Mouse (Mus musculus) stomach, embryonic 14.5 days (tissue): Measurements from ENCODE around the gene Efhd1. TPM values are rescaled to one million over a fixed set of nuclear protein-coding genes. Genes with fewer than 3 reads are reported as not detected.

ENCODE experiments used
- ATAC-seq: fragments of 200-750 bp; cut with Nextera tagmentation; 2 replicates; pipeline ENCODE4 v1.8.0; 2017; ENCODE audit warnings: low read depth, moderate TSS enrichment; ENCODE audit not compliant: insufficient number of reproducible peaks, insufficient read depth, low FRiP score
- H3K27ac ChIP-seq: fragments of 300-500 bp; sonication (generic); 2 replicates; pipeline ENCODE4 v1.5.1; 2014; ENCODE audit warnings: mild to moderate bottlenecking, low read length, moderate library complexity, mixed read lengths
- H3K27me3 ChIP-seq: fragments of 300-500 bp; sonication (generic); 2 replicates; pipeline ENCODE4 v1.6.1; 2014; ENCODE audit warnings: low read length, control low read depth, mixed read lengths; ENCODE audit not compliant: control insufficient read depth, insufficient read depth
- H3K36me3 ChIP-seq: fragments of 300-500 bp; sonication (generic); 2 replicates; pipeline ENCODE4 v1.6.1; 2014; ENCODE audit warnings: mild to moderate bottlenecking, control low read depth, low read length, moderate library complexity, mixed read lengths; ENCODE audit not compliant: control insufficient read depth, insufficient read depth
- H3K4me1 ChIP-seq: fragments of 300-500 bp; sonication (generic); 2 replicates; pipeline ENCODE4 v1.6.1; 2014; ENCODE audit warnings: low read length, control low read depth, mixed read lengths; ENCODE audit not compliant: control insufficient read depth, insufficient read depth
- H3K4me2 ChIP-seq: fragments of 300-500 bp; sonication (generic); replicated peaks from 2 replicates; pipeline ENCODE4 v1.6.1; 2014; ENCODE audit warnings: low read depth, low read length, control low read depth
- H3K4me3 ChIP-seq: fragments of 300-500 bp; sonication (generic); 2 replicates; pipeline ENCODE4 v1.5.1; 2014; ENCODE audit warnings: low read depth, low read length, control low read depth
- H3K9ac ChIP-seq: fragments of 300-500 bp; sonication (generic); replicated peaks from 2 replicates; pipeline ENCODE4 v1.6.1; 2014; ENCODE audit warnings: low read depth, mild to moderate bottlenecking, control low read depth, low read length, moderate library complexity, mixed read lengths
- H3K9me3 ChIP-seq: fragments of 300-500 bp; sonication (generic); 2 replicates; pipeline ENCODE4 v1.6.1; 2016; ENCODE audit warnings: low read depth, low read length, control low read depth; ENCODE audit not compliant: control insufficient read depth
- WGBS: fragments of 180-500 bp; shearing (Covaris S2); extraction: QIAGEN DNeasy Blood & Tissue Kit; methylation state at CpG from one replicate; pipeline ENCODE4 v1.1.7; 2014; 5-methylcytosine and 5-hydroxymethylcytosine counted together
- polyA plus RNA-seq: library from polyadenylated mRNA; unstranded; fragments of >200 nt; fragmentation: Nextera tagmentation; extraction: Ambion mirVana; gene quantifications from 2 replicates; pipeline ENCODE4 v1.2.1, GENCODE M21; 2014

Efhd1 gene
- polyA plus RNA-seq, 1 experiment from 2014 or later, result 0.14 TPM

GRCm38 (mm10) chr1:87259316-87259715 is 4.8 kb upstream of the Efhd1 start:
- H3K27ac ChIP-seq, result no peak overlapping the region
- H3K36me3 ChIP-seq, result no peaks in the 10 kb centered on the region
- no peak overlapping the region for H3K4me3 ChIP-seq
- ATAC-seq, result no peak
- H3K9ac ChIP-seq, result no peak overlapping the region
- peaks cover 14% of the 10 kb centered on the region for H3K27me3 ChIP-seq
- H3K9me3 ChIP-seq, result no peaks in the 10 kb centered on the region
- no peaks in the 10 kb centered on the region; the same call in 1 of the 2 replicates for H3K4me1 ChIP-seq
- no peak overlapping the region for H3K4me2 ChIP-seq
- 83% methylated on average over 2 of the region's 2 CpGs for WGBS

GRCm38 (mm10) chr1:87263257-87263656 is 906 bp upstream of the Efhd1 start:
- H3K9ac ChIP-seq, result no peak overlapping the region
- no peaks in the 10 kb centered on the region for H3K36me3 ChIP-seq
- no peak overlapping the region for H3K4me3 ChIP-seq
- H3K27me3 ChIP-seq, result peaks cover 37% of the 10 kb centered on the region
- no peak overlapping the region for H3K27ac ChIP-seq
- no peak overlapping the region for H3K4me2 ChIP-seq
- ATAC-seq, result no peak
- no peaks in the 10 kb centered on the region for H3K9me3 ChIP-seq
- peaks cover 7% of the 10 kb centered on the region; the same call in 1 of the 2 replicates for H3K4me1 ChIP-seq
- WGBS, result 8% methylated on average over 9 of the region's 9 CpGs

GRCm38 (mm10) chr1:87263796-87264133 is 398 bp upstream of the Efhd1 start:
- WGBS, result 2% methylated on average over 12 of the region's 12 CpGs
- peaks cover 37% of the 10 kb centered on the region for H3K27me3 ChIP-seq
- peak overlapping the region; percentile 45 for H3K4me3 ChIP-seq
- no peaks in the 10 kb centered on the region for H3K9me3 ChIP-seq
- H3K27ac ChIP-seq, result no peak overlapping the region
- H3K36me3 ChIP-seq, result no peaks in the 10 kb centered on the region
- ATAC-seq, result no peak
- no peak overlapping the region for H3K9ac ChIP-seq
- peak overlapping the region; percentile 92 for H3K4me2 ChIP-seq
- peaks cover 7% of the 10 kb centered on the region; the same call in 1 of the 2 replicates for H3K4me1 ChIP-seq

GRCm38 (mm10) chr1:87265200-87265599 is 1.0 kb downstream of the Efhd1 start:
- H3K27ac ChIP-seq, result no peak overlapping the region
- peaks cover 34% of the 10 kb centered on the region for H3K27me3 ChIP-seq
- no peaks in the 10 kb centered on the region for H3K9me3 ChIP-seq
- H3K9ac ChIP-seq, result no peak overlapping the region
- peaks cover 7% of the 10 kb centered on the region; the same call in 1 of the 2 replicates for H3K4me1 ChIP-seq
- no peaks in the 10 kb centered on the region for H3K36me3 ChIP-seq
- ATAC-seq, result no peak
- 0 out of 2 replicates have a peak overlapping the region, but pooled peaks have one; percentile 45 for H3K4me3 ChIP-seq
- WGBS, result under 1% methylated on average over 13 of the region's 13 CpGs
- H3K4me2 ChIP-seq, result peak overlapping the region; percentile 92

GRCm38 (mm10) chr1:87266296-87267090 is 2.3 kb downstream of the Efhd1 start:
- peaks cover 34% of the 10 kb centered on the region for H3K27me3 ChIP-seq
- 26% methylated on average over 8 of the region's 8 CpGs for WGBS
- peaks cover 14% of the 10 kb centered on the region; the same call in 1 of the 2 replicates for H3K4me1 ChIP-seq
- no peak overlapping the region for H3K9ac ChIP-seq
- no peak overlapping the region for H3K4me3 ChIP-seq
- H3K27ac ChIP-seq, result no peak overlapping the region
- H3K4me2 ChIP-seq, result no peak overlapping the region
- no peaks in the 10 kb centered on the region for H3K36me3 ChIP-seq
- ATAC-seq, result no peak
- H3K9me3 ChIP-seq, result no peaks in the 10 kb centered on the region

- ATAC-seq, result no peak
- no peak overlapping the region for H3K4me2 ChIP-seq
- H3K36me3 ChIP-seq, result no peaks in the 10 kb centered on the region
- H3K9ac ChIP-seq, result no peak overlapping the region
- H3K9me3 ChIP-seq, result no peaks in the 10 kb centered on the region
- no peak overlapping the region for H3K4me3 ChIP-seq
- no peak overlapping the region for H3K27ac ChIP-seq
- H3K4me1 ChIP-seq, result peaks cover 9% of the 10 kb centered on the region; the same call in 1 of the 2 replicates
- peaks cover 15% of the 10 kb centered on the region for H3K27me3 ChIP-seq
- 36% methylated on average over 3 of the region's 3 CpGs for WGBS
Observed at GRCm38 (mm10) chr1:87270204-87270603, 6.0 kb downstream of the Efhd1 start.

GRCm38 (mm10) chr1:87270641-87271467 is 6.7 kb downstream of the Efhd1 start:
- Histone ChIP-seq H3K4me2 (no peak overlapping the region), H3K9ac (no peak overlapping the region), H3K4me3 (no peak overlapping the region), H3K4me1 (peaks cover 7% of the 10 kb centered on the region; the same call in 1 of the 2 replicates), H3K9me3 (no peaks in the 10 kb centered on the region), H3K27ac (0 out of 2 replicates have a peak overlapping the region, but pooled peaks have one; percentile 15), H3K36me3 (no peaks in the 10 kb centered on the region), H3K27me3 (peaks cover 9% of the 10 kb centered on the region)
- ATAC-seq, result peak; percentile 44; the same call in 1 of the 2 replicates
- WGBS, result 17% methylated on average over 18 of the region's 20 CpGs

- Histone ChIP-seq H3K4me2 (no peak overlapping the region), H3K27ac (no peak overlapping the region), H3K27me3 (peaks cover 1% of the 10 kb centered on the region), H3K36me3 (no peaks in the 10 kb centered on the region), H3K4me1 (peaks cover 7% of the 10 kb centered on the region; the same call in 1 of the 2 replicates), H3K4me3 (no peak overlapping the region), H3K9me3 (no peaks in the 10 kb centered on the region), H3K9ac (no peak overlapping the region)
- ATAC-seq, result no peak
- WGBS, result 79% methylated on average over 1 of the region's 1 CpGs
Observed at GRCm38 (mm10) chr1:87271596-87271995, 7.4 kb downstream of the Efhd1 start.
